Mouse (Mus musculus) urinary bladder, postnatal 14 days (tissue): ENCODE measurements around the gene Ptprcap.
A peak's percentile ranks its signal among the peaks of the same experiment; 100 is the strongest.
"Not testable (repeated sequence)": the region's sequence is repeated elsewhere in the genome, so short reads cannot be mapped to it uniquely, and the experiment has no call there.

ENCODE experiments used
- DNase-seq: peaks from one replicate; pipeline ENCODE4 v3.0.0; 2021; ENCODE audit warnings: low spot score

The Ptprcap gene

GRCm38 (mm10) chr19:4153232-4153654 is at the start of gene Ptprcap:
Ptprcap (plus strand) TSS chr19:4153604.
- no peak for DNase-seq

GRCm38 (mm10) chr19:4103792-4104191 is 49.6 kb upstream of the Ptprcap start:
- no peak for DNase-seq

- DNase-seq: no peak
Observed at GRCm38 (mm10) chr19:4104675-4105194, 48.7 kb upstream of the Ptprcap start.

DNA sequence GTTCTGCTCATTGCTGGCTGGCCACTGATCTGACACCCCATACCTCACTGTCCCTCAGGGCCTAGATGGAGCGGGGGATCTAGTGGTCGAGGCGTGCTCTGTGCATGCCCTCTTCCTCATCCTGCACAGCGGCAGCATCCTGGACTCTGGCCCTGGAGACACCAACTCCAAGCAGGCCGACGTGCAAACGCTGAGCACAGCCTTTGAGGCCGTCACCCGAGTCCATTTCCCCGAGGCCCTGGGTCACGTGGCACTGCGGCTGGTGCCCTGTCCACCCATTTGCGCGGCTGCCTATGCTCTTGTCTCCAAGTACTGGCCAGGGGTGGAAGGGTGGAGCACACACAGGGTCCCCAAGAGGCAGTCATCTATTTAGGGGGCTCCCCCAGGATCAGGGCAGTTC is 46.8 kb upstream of the Ptprcap start:
- no peak for DNase-seq

DNA sequence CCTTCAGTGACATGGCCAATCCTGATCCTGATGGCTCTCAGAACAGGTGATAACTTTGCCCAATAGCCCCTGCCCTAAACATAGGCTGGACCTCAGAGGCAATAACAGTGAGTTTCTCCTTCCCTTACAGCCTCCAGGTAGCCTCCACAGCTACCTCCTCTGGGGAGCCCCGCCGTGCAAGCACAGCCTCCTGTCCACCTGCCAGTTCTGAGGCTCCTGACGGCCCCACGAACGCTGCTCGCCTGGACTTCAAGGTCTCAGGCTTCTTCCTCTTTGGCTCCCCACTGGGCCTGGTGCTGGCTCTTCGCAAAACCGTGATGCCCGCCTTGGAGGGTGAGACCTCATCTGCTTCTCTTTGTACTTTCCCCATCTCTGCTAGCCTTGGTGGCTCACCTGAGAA is 44.9 kb upstream of the Ptprcap start:
- no peak for DNase-seq

DNA sequence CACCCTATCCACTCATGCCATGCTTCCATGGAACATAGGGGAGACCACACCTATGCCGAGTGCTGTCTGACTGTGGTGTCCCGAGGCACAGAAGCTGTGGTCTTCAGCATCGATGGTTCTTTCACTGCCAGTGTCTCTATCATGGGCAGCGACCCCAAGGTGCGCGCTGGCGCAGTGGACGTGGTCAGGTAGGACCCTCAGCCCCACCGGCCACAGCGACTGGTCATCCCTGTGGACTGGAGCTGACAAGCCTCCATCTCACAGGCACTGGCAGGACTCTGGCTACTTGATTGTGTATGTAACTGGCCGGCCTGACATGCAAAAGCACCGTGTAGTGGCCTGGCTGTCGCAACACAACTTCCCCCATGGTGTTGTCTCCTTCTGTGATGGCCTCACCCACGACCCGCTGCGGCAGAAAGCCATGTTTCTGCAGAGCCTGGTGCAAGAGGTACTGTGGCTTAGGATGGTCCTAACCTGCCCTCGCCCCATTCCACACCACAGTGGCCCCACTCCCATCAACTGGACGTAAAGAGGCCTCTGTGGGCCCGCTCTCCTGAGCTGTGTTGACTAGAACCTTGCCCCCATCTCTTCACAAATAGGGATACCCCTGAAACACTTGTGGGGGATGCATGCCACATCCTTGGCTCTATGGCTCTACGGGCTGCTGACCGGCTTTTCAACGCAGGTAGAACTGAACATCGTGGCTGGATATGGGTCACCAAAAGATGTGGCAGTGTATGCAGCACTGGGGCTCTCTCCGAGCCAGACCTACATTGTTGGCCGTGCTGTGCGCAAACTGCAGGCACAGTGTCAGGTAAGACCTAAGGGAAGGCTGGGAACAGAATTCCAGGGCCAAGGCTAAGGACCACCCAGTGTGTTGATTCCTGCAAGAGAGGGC is 41.1 kb upstream of the Ptprcap start:
- no peak for DNase-seq

- DNase-seq: peak; percentile 89
Observed at GRCm38 (mm10) chr19:4113186-4113805, 40.1 kb upstream of the Ptprcap start.

GRCm38 (mm10) chr19:4113806-4114230 is 39.6 kb upstream of the Ptprcap start:
- DNase-seq: no peak

DNA sequence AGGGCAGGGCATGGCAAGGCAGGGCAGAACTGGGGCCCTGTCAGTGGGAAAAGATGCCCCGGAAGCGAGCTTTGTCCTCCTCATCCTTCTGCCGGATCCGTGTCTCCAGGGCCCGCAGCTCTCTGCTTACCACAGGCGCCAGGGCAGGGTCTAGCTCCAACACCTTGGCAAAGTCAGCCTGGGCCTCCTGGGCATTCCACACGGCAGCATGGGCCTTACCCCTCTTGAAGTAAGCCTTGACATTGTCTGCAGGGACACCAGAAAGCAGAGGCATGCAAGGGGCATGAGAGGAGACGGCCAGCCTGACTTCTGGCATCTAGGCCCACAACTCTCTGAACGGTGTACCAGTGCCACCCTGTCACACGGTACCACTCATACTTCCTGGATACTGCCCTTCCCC is 38.9 kb upstream of the Ptprcap start:
- DNase-seq: no peak

DNA sequence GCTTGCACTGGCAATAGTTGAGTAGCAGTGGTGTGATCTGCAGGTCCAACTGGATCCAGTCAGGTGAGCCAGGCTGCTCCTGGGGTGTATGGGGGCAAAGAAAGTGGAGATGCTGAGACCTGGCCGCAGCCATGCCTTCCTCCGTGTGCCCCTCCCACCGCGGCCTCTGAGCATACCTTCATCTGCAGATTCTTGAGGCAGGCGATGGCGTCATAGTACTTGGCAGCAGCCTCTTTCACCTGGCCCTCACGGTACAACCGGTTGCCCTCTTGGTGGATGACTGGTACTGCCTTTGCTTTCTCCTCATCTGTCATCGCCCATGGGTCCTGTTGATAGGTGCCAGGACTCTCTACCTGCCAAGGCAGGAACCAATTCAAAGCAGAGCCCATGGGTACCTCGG is 38.3 kb upstream of the Ptprcap start:
- no peak for DNase-seq

GRCm38 (mm10) chr19:4115816-4116215 is 37.6 kb upstream of the Ptprcap start:
- DNase-seq: no peak

- no peak for DNase-seq
Observed at GRCm38 (mm10) chr19:4117006-4117405, 36.4 kb upstream of the Ptprcap start.

DNA sequence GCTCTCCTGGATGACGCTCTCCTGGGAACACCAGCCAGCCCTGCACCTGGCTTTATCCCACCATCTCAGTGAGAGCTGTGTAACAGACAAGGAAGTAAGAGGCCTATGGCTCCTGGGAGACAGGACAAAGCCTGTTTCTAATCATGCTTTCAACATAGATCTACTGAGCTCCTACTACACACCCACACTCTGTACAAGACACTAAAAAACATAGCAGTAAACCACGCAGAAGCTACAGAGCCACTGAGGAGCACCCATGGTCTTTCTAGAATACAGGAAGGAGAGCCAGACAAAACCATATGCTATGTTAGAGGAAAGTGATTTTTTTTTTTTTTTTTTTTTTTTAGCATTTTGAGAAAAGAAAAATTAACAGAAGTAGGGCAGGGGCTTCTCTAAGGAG is 35.1 kb upstream of the Ptprcap start:
- DNase-seq: no peak

DNA sequence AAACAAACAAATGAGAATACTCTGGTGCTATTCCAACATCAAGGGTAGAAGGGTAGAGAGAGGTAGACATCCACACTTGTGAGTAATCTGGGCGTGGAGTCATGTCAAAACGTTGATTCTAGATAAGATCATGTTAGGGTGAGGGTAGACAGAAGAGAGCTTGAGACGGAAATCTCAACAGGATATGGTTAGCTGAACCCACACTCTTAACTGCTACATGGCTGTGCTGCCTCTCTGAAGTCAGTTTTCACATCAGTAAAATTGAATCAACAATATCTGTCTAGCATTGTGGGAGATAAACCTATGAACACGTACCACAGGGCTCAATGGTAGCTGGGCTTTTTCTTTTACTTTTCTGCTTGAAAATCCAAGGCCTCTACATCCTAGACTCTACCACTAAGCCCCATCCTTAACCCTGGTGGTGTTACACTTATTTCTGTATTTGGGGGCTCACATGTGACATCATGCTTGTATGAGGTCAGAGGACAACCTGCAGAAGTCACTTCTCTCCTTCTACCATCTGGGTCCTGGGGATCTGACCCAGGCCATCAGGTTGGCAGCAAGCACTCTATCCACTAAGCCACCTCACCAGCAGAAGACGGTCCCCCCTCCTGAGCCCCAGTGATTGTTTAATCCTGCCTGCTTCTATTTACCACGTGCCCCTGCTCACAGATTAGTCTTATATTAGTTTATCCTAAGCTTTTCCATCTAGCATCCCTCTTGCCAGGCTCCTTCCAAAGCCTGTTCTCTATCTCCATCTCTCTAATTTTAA is 33.5 kb upstream of the Ptprcap start:
- no peak for DNase-seq

GRCm38 (mm10) chr19:4120496-4120895 is 32.9 kb upstream of the Ptprcap start:
- DNase-seq: no peak

GRCm38 (mm10) chr19:4121097-4121805 is 32.2 kb upstream of the Ptprcap start:
- DNase-seq: peak; percentile 99

GRCm38 (mm10) chr19:4121896-4122295 is 31.5 kb upstream of the Ptprcap start:
- not testable (repeated sequence) for DNase-seq

GRCm38 (mm10) chr19:4122411-4123370 is 30.7 kb upstream of the Ptprcap start:
- DNase-seq: no peak

- DNase-seq: no peak
Observed at GRCm38 (mm10) chr19:4124432-4124831, 29.0 kb upstream of the Ptprcap start.

GRCm38 (mm10) chr19:4125268-4125667 is 28.1 kb upstream of the Ptprcap start:
- DNase-seq: not testable (repeated sequence)
